ENCODE assay signal across 20 mouse cellular contexts in the genomic region with DNA sequence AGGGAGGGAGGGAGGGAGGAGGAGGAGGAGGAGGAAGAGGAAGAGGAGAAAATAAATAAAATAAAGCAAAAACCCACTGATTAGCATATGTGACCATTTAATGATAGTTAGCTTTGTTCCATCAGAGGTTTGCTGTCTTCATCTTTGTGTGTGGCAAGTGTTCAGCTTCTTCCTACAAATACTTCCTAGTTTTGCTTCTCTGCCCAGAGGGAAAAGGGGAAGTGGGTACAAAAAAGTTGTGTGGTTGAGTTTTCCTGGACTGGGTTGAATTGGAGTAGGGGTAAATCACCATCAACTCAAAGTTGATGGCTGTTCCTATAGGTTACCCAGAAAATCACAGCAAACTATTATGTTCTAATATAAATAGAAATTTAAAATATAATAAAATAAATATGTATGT.
"Had no signal": no experiment of that assay in that cellular context is flagged by ENCODE, and none has a peak within 500 bp of the region (broad histone marks: within the 10 kb centered on the region; RNA-seq: fewer than 3 reads in every experiment).

No protein-coding gene starts in this region.

- H3K4me1 ChIP-seq: neural tube, embryonic 12.5 days had no signal

- H3K27ac ChIP-seq: kidney, postnatal 0 days; liver, embryonic 13.5 days; midbrain, embryonic 12.5 days; neural tube, embryonic 12.5 days; neural tube, embryonic 15.5 days; stomach, postnatal 0 days had no signal

- DNase-seq: kidney, adult 18-20 months; kidney, postnatal 25 days; layer of hippocampus, adult 9-11 months; layer of hippocampus, postnatal 36 days; liver, embryonic 13.5 days; lung, adult 2 months; right cerebral cortex, adult 18-20 months; right cerebral cortex, postnatal 14 days; right cerebral cortex, postnatal 4 days; thymus, adult 2 months; thymus, postnatal 14 days; thymus, postnatal 4 days had no signal

- ATAC-seq: intestine, embryonic 16.5 days had no signal

- H3K27me3 ChIP-seq: liver, embryonic 13.5 days; midbrain, embryonic 12.5 days; midbrain, embryonic 15.5 days; neural tube, embryonic 12.5 days; neural tube, embryonic 15.5 days had no signal

- H3K4me3 ChIP-seq: layer of hippocampus, adult 2 months; liver, embryonic 13.5 days; midbrain, embryonic 12.5 days; midbrain, embryonic 15.5 days; neural tube, embryonic 12.5 days; neural tube, embryonic 15.5 days had no signal

- H3K36me3 ChIP-seq: liver, embryonic 13.5 days; midbrain, embryonic 12.5 days; midbrain, embryonic 15.5 days; neural tube, embryonic 12.5 days; neural tube, embryonic 15.5 days had no signal
